Mouse (Mus musculus) MEL-GATA-1-ER (cell line): Measurements from ENCODE around the gene Kat7.

Experiments
- DNase-seq: peaks from one replicate; pipeline ENCODE4 v3.0.0-alpha.2; 2012; ENCODE audit warnings: low read depth; ENCODE audit errors: extremely low read depth

The Kat7 gene

GRCm38 (mm10) chr11:95231688-95232328 lies 78.2 kb downstream of the Kat7 start:
- peak; percentile 12 for DNase-seq

- DNase-seq, result no peak
Observed at GRCm38 (mm10) chr11:95227467-95227866, 82.6 kb downstream of the Kat7 start.

GRCm38 (mm10) chr11:95225448-95225847 lies 84.6 kb downstream of the Kat7 start:
- DNase-seq, result no peak
